Comparison of ENCODE assay signal across 8 mouse cellular contexts in the genomic region with DNA sequence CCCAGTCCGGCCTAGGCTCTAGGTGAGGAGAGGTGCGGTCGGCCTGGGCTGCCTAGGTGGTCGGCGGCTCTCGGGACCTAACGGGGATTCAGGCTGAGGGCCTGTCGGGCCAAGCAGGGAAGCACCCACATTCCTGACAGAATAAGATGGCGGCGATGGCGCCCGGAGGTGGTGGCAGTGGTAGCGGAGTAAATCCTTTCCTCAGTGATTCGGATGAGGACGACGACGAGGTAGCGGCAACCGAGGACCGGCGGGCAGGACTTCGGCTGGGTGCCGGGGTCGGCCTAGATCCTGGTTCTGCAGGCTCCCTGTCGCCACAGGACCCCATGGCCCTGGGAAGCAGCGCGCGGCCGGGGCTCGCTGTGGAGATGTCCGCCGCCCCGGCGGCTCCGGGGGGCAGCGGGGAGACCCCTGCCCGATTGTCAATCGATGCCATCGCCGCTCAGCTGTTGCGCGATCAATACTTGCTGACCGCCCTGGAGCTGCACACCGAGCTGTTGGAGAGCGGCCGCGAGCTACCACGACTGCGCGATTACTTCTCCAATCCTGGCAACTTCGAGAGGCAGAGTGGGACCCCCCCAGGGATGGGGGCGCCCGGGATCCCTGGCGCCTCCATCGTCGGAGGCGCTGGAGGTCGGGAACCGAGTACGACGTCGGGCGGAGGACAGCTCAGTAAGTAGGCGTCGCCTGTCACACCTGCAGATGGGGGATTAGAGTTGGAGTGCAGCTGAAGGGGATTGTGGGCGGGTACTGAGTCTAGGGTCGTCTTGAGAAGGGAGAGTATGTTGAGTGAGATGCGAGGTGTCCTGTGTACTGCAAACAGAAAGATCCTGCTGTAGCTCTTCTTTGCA. TPM values are rescaled to one million over a fixed set of nuclear protein-coding genes. Genes with fewer than 3 reads are reported as not detected.
A peak's percentile ranks its signal among the peaks of the same experiment; 100 is the strongest.
DNase-seq lines count a peak whose midpoint lies in the region; ATAC-seq and TF ChIP-seq lines count a peak whose summit lies in the region.

No protein-coding gene starts in this region.

- peak overlapping the region; percentile 69 for H3K27ac ChIP-seq in heart, embryonic 13.5 days (replicated peaks)
- peak overlapping the region; percentile 79 for H3K27ac ChIP-seq in limb, embryonic 10.5 days
- peak overlapping the region; percentile 85 for H3K27ac ChIP-seq in midbrain, embryonic 16.5 days (ENCODE audit: low read length)

- H3K36me3 ChIP-seq in heart, embryonic 13.5 days = no peaks in the 10 kb centered on the region
- H3K36me3 ChIP-seq in limb, embryonic 10.5 days = 0 out of 2 replicates have a peak, but pooled peaks cover 3% of the 10 kb centered on the region
- peaks cover 3% of the 10 kb centered on the region for H3K36me3 ChIP-seq in midbrain, embryonic 16.5 days (ENCODE audit: control insufficient read depth, insufficient read depth, low read length)

- no peaks in the 10 kb centered on the region for H3K27me3 ChIP-seq in heart, embryonic 13.5 days (replicated peaks)
- H3K27me3 ChIP-seq in limb, embryonic 10.5 days (ENCODE audit: low read depth, poor library complexity, severe bottlenecking) = no peaks in the 10 kb centered on the region
- no peaks in the 10 kb centered on the region for H3K27me3 ChIP-seq in midbrain, embryonic 16.5 days (ENCODE audit: control insufficient read depth, insufficient read depth, low read depth, low read length)

- no peak for TF ChIP-seq CTCF in brain, embryonic 14.5 days (IDR thresholded peaks at IDR 0.05; ENCODE audit: borderline replicate concordance, extremely low read depth, insufficient read depth, insufficient read length)

- H3K9me3 ChIP-seq in heart, embryonic 13.5 days = no peaks in the 10 kb centered on the region
- no peaks in the 10 kb centered on the region for H3K9me3 ChIP-seq in limb, embryonic 10.5 days (replicated peaks)
- no peaks in the 10 kb centered on the region for H3K9me3 ChIP-seq in midbrain, embryonic 16.5 days (replicated peaks; ENCODE audit: control insufficient read depth, low read length, poor library complexity, severe bottlenecking)

- WGBS in heart, embryonic 13.5 days = under 1% methylated on average over 68 of the region's 68 CpGs
- under 1% methylated on average over 68 of the region's 68 CpGs for WGBS in limb, embryonic 10.5 days
- under 1% methylated on average over 67 of the region's 68 CpGs for WGBS in midbrain, embryonic 16.5 days

- TF ChIP-seq POLR2A in brain, embryonic 14.5 days (IDR thresholded peaks at IDR 0.05; ENCODE audit: borderline replicate concordance, extremely low read depth, insufficient read depth, insufficient read length, poor library complexity, severe bottlenecking) = no peak

- H3K4me1 ChIP-seq in heart, embryonic 13.5 days = peaks cover 37% of the 10 kb centered on the region
- peaks cover 22% of the 10 kb centered on the region for H3K4me1 ChIP-seq in limb, embryonic 10.5 days
- peaks cover 27% of the 10 kb centered on the region for H3K4me1 ChIP-seq in midbrain, embryonic 16.5 days (ENCODE audit: control insufficient read depth, insufficient read depth, low read length)

- DNase-seq in frontal cortex, postnatal 14 days (ENCODE audit: low spot score in 2 of 2) = no peak
- DNase-seq in 3T3-L1 (ENCODE audit: low read depth, low spot score) = peak; percentile 17
- DNase-seq in brain, embryonic 14.5 days (ENCODE audit: low read depth) = peak; percentile 53
- peak; percentile 47 for DNase-seq in limb, embryonic 10.5 days (ENCODE audit: low spot score)
- DNase-seq in yolk sac, embryonic 10.5 days (ENCODE audit: low spot score) = peak; percentile 26

- ATAC-seq in frontal cortex, adult (ENCODE audit: low TSS enrichment) = peak; percentile 3
- ATAC-seq in heart, embryonic 13.5 days (ENCODE audit: extremely low read depth, insufficient number of reproducible peaks, low FRiP score, low TSS enrichment) = 0 out of 2 replicates have a peak, but pooled peaks have one; percentile 5
- peak; percentile 68 for ATAC-seq in midbrain, embryonic 16.5 days

- peak overlapping the region; percentile 90 for H3K4me2 ChIP-seq in heart, embryonic 13.5 days
- peak overlapping the region; percentile 74 for H3K4me2 ChIP-seq in midbrain, embryonic 16.5 days (ENCODE audit: low read length)

- H3K4me3 ChIP-seq in heart, embryonic 13.5 days = peak overlapping the region; percentile 99
- H3K4me3 ChIP-seq in limb, embryonic 10.5 days = peak overlapping the region; percentile 98
- H3K4me3 ChIP-seq in midbrain, embryonic 16.5 days (ENCODE audit: low read depth, low read length) = peak overlapping the region; percentile 98

- H3K9ac ChIP-seq in heart, embryonic 13.5 days = peak overlapping the region; percentile 93
- H3K9ac ChIP-seq in midbrain, embryonic 16.5 days (ENCODE audit: low read depth, low read length) = peak overlapping the region; percentile 95

RNA-seq across cellular contexts. Expression of a gene that starts 0.5 kb away (rescaled TPM):
- 43.6 and 49.1 TPM in 2 replicates for polyA plus RNA-seq in brain, embryonic 14.5 days (2012; rRNA removed)
- polyA plus RNA-seq in heart, embryonic 13.5 days (2015; fragmentation: Nextera tagmentation; extraction: Ambion mirVana) = 14.6 TPM in 2 replicates
- polyA plus RNA-seq in limb, embryonic 10.5 days (2016; fragmentation: Nextera tagmentation; extraction: Ambion mirVana) = 18.1 and 22.4 TPM in 2 replicates
- polyA plus RNA-seq in midbrain, embryonic 16.5 days (2015; fragmentation: Nextera tagmentation; extraction: Ambion mirVana) = 45.0 and 50.2 TPM in 2 replicates

RNA-seq across cellular contexts. Expression of a gene that starts 0.7 kb away (rescaled TPM):
- polyA plus RNA-seq in brain, embryonic 14.5 days (2012; rRNA removed) = 15.0 and 21.5 TPM in 2 replicates
- polyA plus RNA-seq in heart, embryonic 13.5 days (2015; fragmentation: Nextera tagmentation; extraction: Ambion mirVana) = 10.2 and 10.5 TPM in 2 replicates
- polyA plus RNA-seq in limb, embryonic 10.5 days (2016; fragmentation: Nextera tagmentation; extraction: Ambion mirVana) = 9.0 and 12.5 TPM in 2 replicates
- 8.1 and 10.0 TPM in 2 replicates for polyA plus RNA-seq in midbrain, embryonic 16.5 days (2015; fragmentation: Nextera tagmentation; extraction: Ambion mirVana)

Comparison
In these comparisons a context has a peak if more than half of its experiments do, and no peak if none do; other contexts are left out.
1. ATAC-seq: peak in every context shown above with its lines; median percentile 68 in midbrain, embryonic 16.5 days; 5 in heart, embryonic 13.5 days; 3 in frontal cortex, adult.
2. DNase-seq: peak in 3T3-L1 (single experiment), brain, embryonic 14.5 days (single experiment), limb, embryonic 10.5 days (single experiment) and yolk sac, embryonic 10.5 days (single experiment); none in frontal cortex, postnatal 14 days (0 of 2).
3. Peak in every context shown above with its lines, with median percentiles within 50 percentile points of each other: H3K27ac ChIP-seq and H3K4me3 ChIP-seq.